In genomic region chr7:144160066-144160465, GRCm38 (mm10) we compare ENCODE assay signal across 16 mouse cellular contexts.
DNase-seq lines count a peak whose midpoint lies in the region; ATAC-seq and TF ChIP-seq lines count a peak whose summit lies in the region.
"Had no signal": no experiment of that assay in that cellular context is flagged by ENCODE, and none has a peak within 500 bp of the region (broad histone marks: within the 10 kb centered on the region; RNA-seq: fewer than 3 reads in every experiment).

No protein-coding gene starts in this region.

- H3K9ac ChIP-seq in embryonic facial prominence, embryonic 11.5 days (replicated peaks; ENCODE audit: low read length): no peak overlapping the region
- H3K9ac ChIP-seq in limb, embryonic 11.5 days (ENCODE audit: low read length): no peak overlapping the region
- no peak overlapping the region for H3K9ac ChIP-seq in limb, embryonic 14.5 days (ENCODE audit: low read depth, low read length, severe bottlenecking)
- no peak overlapping the region for H3K9ac ChIP-seq in kidney, embryonic 15.5 days
- H3K9ac ChIP-seq: hindbrain, embryonic 14.5 days had no signal

- no peak for ATAC-seq in embryonic facial prominence, embryonic 11.5 days (replicated peaks; ENCODE audit: insufficient number of reproducible peaks, low FRiP score, low TSS enrichment, low read depth)
- ATAC-seq in limb, embryonic 11.5 days (ENCODE audit: insufficient number of reproducible peaks, low FRiP score, low TSS enrichment, low read depth): no peak
- no peak for ATAC-seq in limb, embryonic 14.5 days (ENCODE audit: low FRiP score, low read depth)
- ATAC-seq in kidney, embryonic 15.5 days (replicated peaks; ENCODE audit: low FRiP score): no peak

- no peaks in the 10 kb centered on the region for H3K27me3 ChIP-seq in embryonic facial prominence, embryonic 11.5 days (ENCODE audit: control insufficient read depth, insufficient read depth, low read length)
- no peaks in the 10 kb centered on the region for H3K27me3 ChIP-seq in embryonic facial prominence, embryonic 10.5 days (replicated peaks; ENCODE audit: low read depth, poor library complexity, severe bottlenecking)
- no peaks in the 10 kb centered on the region for H3K27me3 ChIP-seq in limb, embryonic 11.5 days (ENCODE audit: control insufficient read depth, insufficient read depth, low read length)
- no peaks in the 10 kb centered on the region for H3K27me3 ChIP-seq in limb, embryonic 10.5 days (ENCODE audit: low read depth, poor library complexity, severe bottlenecking)
- no peaks in the 10 kb centered on the region for H3K27me3 ChIP-seq in limb, embryonic 14.5 days (ENCODE audit: control insufficient read depth, insufficient read depth, low read length)
- no peaks in the 10 kb centered on the region for H3K27me3 ChIP-seq in kidney, embryonic 15.5 days

- no peak overlapping the region for H3K4me3 ChIP-seq in embryonic facial prominence, embryonic 11.5 days (ENCODE audit: low read depth, low read length)
- no peak overlapping the region for H3K4me3 ChIP-seq in embryonic facial prominence, embryonic 10.5 days
- no peak overlapping the region for H3K4me3 ChIP-seq in limb, embryonic 11.5 days (ENCODE audit: low read depth, low read length)
- no peak overlapping the region for H3K4me3 ChIP-seq in limb, embryonic 10.5 days
- no peak overlapping the region for H3K4me3 ChIP-seq in limb, embryonic 14.5 days (replicated peaks; ENCODE audit: low read length)
- no peak overlapping the region for H3K4me3 ChIP-seq in kidney, embryonic 15.5 days (replicated peaks)

- no peaks in the 10 kb centered on the region for H3K9me3 ChIP-seq in embryonic facial prominence, embryonic 11.5 days (replicated peaks; ENCODE audit: control insufficient read depth, low read length)
- H3K9me3 ChIP-seq in embryonic facial prominence, embryonic 10.5 days: no peaks in the 10 kb centered on the region
- H3K9me3 ChIP-seq in limb, embryonic 11.5 days (ENCODE audit: control insufficient read depth, low read length): no peaks in the 10 kb centered on the region
- H3K9me3 ChIP-seq in limb, embryonic 10.5 days (replicated peaks): no peaks in the 10 kb centered on the region
- no peaks in the 10 kb centered on the region for H3K9me3 ChIP-seq in limb, embryonic 14.5 days (ENCODE audit: control insufficient read depth, low read length)
- H3K9me3 ChIP-seq in kidney, embryonic 15.5 days (replicated peaks): no peaks in the 10 kb centered on the region
- H3K9me3 ChIP-seq: G1E had no signal

- no peaks in the 10 kb centered on the region for H3K4me1 ChIP-seq in embryonic facial prominence, embryonic 11.5 days (ENCODE audit: control insufficient read depth, insufficient read depth, low read length)
- H3K4me1 ChIP-seq in embryonic facial prominence, embryonic 10.5 days: no peaks in the 10 kb centered on the region
- H3K4me1 ChIP-seq in limb, embryonic 11.5 days (ENCODE audit: control insufficient read depth, insufficient read depth, low read length): no peaks in the 10 kb centered on the region
- H3K4me1 ChIP-seq in limb, embryonic 10.5 days: no peaks in the 10 kb centered on the region
- H3K4me1 ChIP-seq in limb, embryonic 14.5 days (ENCODE audit: control insufficient read depth, insufficient read depth, low read length): no peaks in the 10 kb centered on the region
- H3K4me1 ChIP-seq in kidney, embryonic 15.5 days: no peaks in the 10 kb centered on the region

- TF ChIP-seq POLR2A in limb, embryonic 14.5 days (IDR thresholded peaks at IDR 0.05; ENCODE audit: borderline replicate concordance, extremely low read depth, insufficient read depth, insufficient read length): no peak

- DNase-seq in embryonic facial prominence, embryonic 11.5 days (ENCODE audit: low spot score): peak; percentile 65
- no peak for DNase-seq in embryonic facial prominence, embryonic 10.5 days (ENCODE audit: low spot score)
- peak; percentile 25 for DNase-seq in limb, embryonic 11.5 days (ENCODE audit: low spot score)
- DNase-seq in limb, embryonic 10.5 days (ENCODE audit: low spot score): no peak
- peak; percentile 61 for DNase-seq in ZHBTc4 (ENCODE audit: low read depth, low spot score)
- DNase-seq in limb, embryonic 14.5 days (ENCODE audit: low spot score): peak; percentile 56
- no peak for DNase-seq in testis, postnatal 10 days (ENCODE audit: low spot score)
- DNase-seq: cerebellum, postnatal 36 days; kidney, adult 11 months; kidney, postnatal 36 days; left cerebral cortex, postnatal 4 days; lung, postnatal 36 days had no signal

- H3K27ac ChIP-seq in embryonic facial prominence, embryonic 11.5 days (replicated peaks; ENCODE audit: low read depth, low read length): no peak overlapping the region
- H3K27ac ChIP-seq in embryonic facial prominence, embryonic 10.5 days (replicated peaks): no peak overlapping the region
- H3K27ac ChIP-seq in limb, embryonic 11.5 days (replicated peaks; ENCODE audit: low read depth, low read length): no peak overlapping the region
- H3K27ac ChIP-seq in limb, embryonic 10.5 days: no peak overlapping the region
- H3K27ac ChIP-seq in limb, embryonic 14.5 days (replicated peaks; ENCODE audit: low read depth, low read length): no peak overlapping the region
- no peak overlapping the region for H3K27ac ChIP-seq in kidney, embryonic 15.5 days
- H3K27ac ChIP-seq: hindbrain, embryonic 14.5 days had no signal

- no peaks in the 10 kb centered on the region for H3K36me3 ChIP-seq in embryonic facial prominence, embryonic 11.5 days (replicated peaks; ENCODE audit: control insufficient read depth, insufficient read depth, low read depth, low read length)
- H3K36me3 ChIP-seq in embryonic facial prominence, embryonic 10.5 days (replicated peaks): no peaks in the 10 kb centered on the region
- H3K36me3 ChIP-seq in limb, embryonic 11.5 days (ENCODE audit: control insufficient read depth, insufficient read depth, low read length): no peaks in the 10 kb centered on the region
- H3K36me3 ChIP-seq in limb, embryonic 10.5 days: no peaks in the 10 kb centered on the region
- no peaks in the 10 kb centered on the region for H3K36me3 ChIP-seq in limb, embryonic 14.5 days (ENCODE audit: control insufficient read depth, insufficient read depth, low read length)
- H3K36me3 ChIP-seq in kidney, embryonic 15.5 days: no peaks in the 10 kb centered on the region
- H3K36me3 ChIP-seq: G1E had no signal

- no peak overlapping the region for H3K4me2 ChIP-seq in embryonic facial prominence, embryonic 11.5 days (ENCODE audit: low read depth, low read length)
- no peak overlapping the region for H3K4me2 ChIP-seq in limb, embryonic 11.5 days (ENCODE audit: low read depth, severe bottlenecking)
- no peak overlapping the region for H3K4me2 ChIP-seq in limb, embryonic 14.5 days (replicated peaks; ENCODE audit: low read depth, low read length, severe bottlenecking)
- no peak overlapping the region for H3K4me2 ChIP-seq in kidney, embryonic 15.5 days
- H3K4me2 ChIP-seq: hindbrain, embryonic 14.5 days; midbrain, embryonic 11.5 days had no signal

- WGBS in embryonic facial prominence, embryonic 11.5 days: 67% methylated on average over 2 of the region's 2 CpGs
- 70% methylated on average over 2 of the region's 2 CpGs for WGBS in embryonic facial prominence, embryonic 10.5 days
- WGBS in limb, embryonic 11.5 days: 65% methylated on average over 2 of the region's 2 CpGs
- WGBS in limb, embryonic 10.5 days: 75% methylated on average over 2 of the region's 2 CpGs
- 63% methylated on average over 2 of the region's 2 CpGs for WGBS in limb, embryonic 14.5 days
- 65% methylated on average over 2 of the region's 2 CpGs for WGBS in kidney, embryonic 15.5 days

Comparison
In these comparisons a context has a peak if more than half of its experiments do, and no peak if none do; other contexts are left out.
1. DNase-seq: peak in embryonic facial prominence, embryonic 11.5 days (single experiment), limb, embryonic 11.5 days (single experiment), ZHBTc4 (single experiment) and limb, embryonic 14.5 days (single experiment); none in embryonic facial prominence, embryonic 10.5 days (single experiment), limb, embryonic 10.5 days (single experiment) and testis, postnatal 10 days (single experiment).